Mouse (Mus musculus): ENCODE measurements around the gene Chmp4b. TPM values are rescaled to one million over a fixed set of nuclear protein-coding genes. Genes with fewer than 3 reads are reported as not detected.

The Chmp4b gene
- total RNA-seq, 2 experiments from 2014 or later, result 215 to 218 TPM

- no peak for DNase-seq (ENCODE audit: low spot score in 2 of 2)
- intact Hi-C loops (cut with DNase I), result no loop called here
Measured at GRCm38 (mm10) chr2:154707284-154707683, 55.8 kb downstream of the Chmp4b start.

GRCm38 (mm10) chr2:154707830-154708385, 56.4 kb downstream of the Chmp4b start:
- intact Hi-C loops (cut with DNase I), result no loop called here
- no peak for DNase-seq (ENCODE audit: low spot score in 2 of 2)

- DNase-seq (ENCODE audit: low spot score in 2 of 2), result no peak
- intact Hi-C loops (cut with DNase I), result loop anchor here (1.0 kb wide), 1 partner anchor 144 kb away; no protein-coding TSS in a partner anchor
Measured at GRCm38 (mm10) chr2:154711701-154712100, 60.2 kb downstream of the Chmp4b start.

- intact Hi-C loops (cut with DNase I), result loop anchor here (1.0 kb wide), 1 partner anchor 143 kb away; no protein-coding TSS in a partner anchor
Measured at GRCm38 (mm10) chr2:154712271-154712677, 60.8 kb downstream of the Chmp4b start.

GRCm38 (mm10) chr2:154713083-154713482, 61.6 kb downstream of the Chmp4b start:
- DNase-seq (ENCODE audit: low spot score in 2 of 2), result no peak
- intact Hi-C loops (cut with DNase I), result loop anchor here (1.0 kb wide), 1 partner anchor 77 kb away; no protein-coding TSS in a partner anchor

More at GRCm38 (mm10) chr2:154712271-154712677, 60.8 kb downstream of the Chmp4b start:
- peak; percentile 35 to 36 for DNase-seq (ENCODE audit: low spot score in 2 of 2)

- DNase-seq (ENCODE audit: low spot score in 2 of 2), result no peak
Measured at GRCm38 (mm10) chr2:154713964-154714363, 62.5 kb downstream of the Chmp4b start.

GRCm38 (mm10) chr2:154716586-154716985, 65.1 kb downstream of the Chmp4b start:
- no peak for DNase-seq (ENCODE audit: low spot score in 2 of 2)
- intact Hi-C loops (cut with DNase I), result no loop called here

More at GRCm38 (mm10) chr2:154713964-154714363, 62.5 kb downstream of the Chmp4b start:
- intact Hi-C loops (cut with DNase I), result loop anchor here (1.0 kb wide), 1 partner anchor 76 kb away; no protein-coding TSS in a partner anchor

- no peak for DNase-seq (ENCODE audit: low spot score in 2 of 2)
- intact Hi-C loops (cut with DNase I), result no loop called here
Measured at GRCm38 (mm10) chr2:154717081-154717480, 65.6 kb downstream of the Chmp4b start.

- intact Hi-C loops (cut with DNase I), result no loop called here
- DNase-seq (ENCODE audit: low spot score in 2 of 2), result no peak
Measured at GRCm38 (mm10) chr2:154718855-154719556, 67.5 kb downstream of the Chmp4b start.

GRCm38 (mm10) chr2:154720315-154720714, 68.8 kb downstream of the Chmp4b start:
- no peak for DNase-seq (ENCODE audit: low spot score in 2 of 2)
- intact Hi-C loops (cut with DNase I), result no loop called here

GRCm38 (mm10) chr2:154723473-154723872, 72.0 kb downstream of the Chmp4b start:
- DNase-seq (ENCODE audit: low spot score in 2 of 2), result no peak
- intact Hi-C loops (cut with DNase I), result no loop called here

GRCm38 (mm10) chr2:154729737-154730136, 78.2 kb downstream of the Chmp4b start:
- no peak for DNase-seq (ENCODE audit: low spot score in 2 of 2)
- intact Hi-C loops (cut with DNase I), result no loop called here

- DNase-seq (ENCODE audit: low spot score in 2 of 2), result no peak
- intact Hi-C loops (cut with DNase I), result no loop called here
Measured at GRCm38 (mm10) chr2:154730841-154731240, 79.3 kb downstream of the Chmp4b start.

- intact Hi-C loops (cut with DNase I), result no loop called here
- DNase-seq (ENCODE audit: low spot score in 2 of 2), result no peak
Measured at GRCm38 (mm10) chr2:154731916-154732315, 80.4 kb downstream of the Chmp4b start.

- intact Hi-C loops (cut with DNase I), result no loop called here
- DNase-seq (ENCODE audit: low spot score in 2 of 2), result no peak
Measured at GRCm38 (mm10) chr2:154732503-154733141, 81.1 kb downstream of the Chmp4b start.

- DNase-seq (ENCODE audit: low spot score in 2 of 2), result no peak
- intact Hi-C loops (cut with DNase I), result no loop called here
Measured at GRCm38 (mm10) chr2:154734977-154735376, 83.5 kb downstream of the Chmp4b start.

GRCm38 (mm10) chr2:154735416-154735815, 83.9 kb downstream of the Chmp4b start:
- intact Hi-C loops (cut with DNase I), result no loop called here
- no peak for DNase-seq (ENCODE audit: low spot score in 2 of 2)

GRCm38 (mm10) chr2:154735986-154736385, 84.5 kb downstream of the Chmp4b start:
- intact Hi-C loops (cut with DNase I), result no loop called here
- DNase-seq (ENCODE audit: low spot score in 2 of 2), result no peak

- intact Hi-C loops (cut with DNase I), result no loop called here
- DNase-seq (ENCODE audit: low spot score in 2 of 2), result no peak
Measured at GRCm38 (mm10) chr2:154738621-154739020, 87.1 kb downstream of the Chmp4b start.
